Mouse (Mus musculus) hindbrain, embryonic 13.5 days (tissue): ENCODE measurements around the gene Dclre1c. TPM values are rescaled to one million over a fixed set of nuclear protein-coding genes. Genes with fewer than 3 reads are reported as not detected.
"Not testable (repeated sequence)": the region's sequence is repeated elsewhere in the genome, so short reads cannot be mapped to it uniquely, and the experiment has no call there.

Experiments used
- ATAC-seq: fragments of 200-750 bp; cut with Nextera tagmentation; 2 replicates; pipeline ENCODE4 v1.8.0; 2017; ENCODE audit warnings: moderate TSS enrichment; ENCODE audit not compliant: low FRiP score
- H3K27ac ChIP-seq: fragments of 300-500 bp; sonication (generic); 2 replicates; pipeline ENCODE4 v1.5.1; 2015; ENCODE audit warnings: inconsistent platforms, mild to moderate bottlenecking, moderate library complexity
- H3K27me3 ChIP-seq: fragments of 300-500 bp; sonication (generic); 2 replicates; pipeline ENCODE4 v1.6.1; 2015; ENCODE audit warnings: mild to moderate bottlenecking, inconsistent platforms
- H3K36me3 ChIP-seq: fragments of 300-500 bp; sonication (generic); 2 replicates; pipeline ENCODE4 v1.6.1; 2015; ENCODE audit warnings: mild to moderate bottlenecking, inconsistent platforms
- H3K4me1 ChIP-seq: fragments of 300-500 bp; sonication (generic); replicated peaks from 2 replicates; pipeline ENCODE4 v1.6.1; 2015; ENCODE audit warnings: inconsistent platforms
- H3K4me2 ChIP-seq: fragments of 300-500 bp; sonication (generic); 2 replicates; pipeline ENCODE4 v1.6.1; 2015; ENCODE audit warnings: inconsistent platforms, mild to moderate bottlenecking, moderate library complexity
- H3K4me3 ChIP-seq: fragments of 300-500 bp; sonication (generic); 2 replicates; pipeline ENCODE4 v1.5.1; 2015; ENCODE audit warnings: mild to moderate bottlenecking, inconsistent platforms
- H3K9ac ChIP-seq: fragments of 300-500 bp; sonication (generic); 2 replicates; pipeline ENCODE4 v1.6.1; 2015; ENCODE audit warnings: mild to moderate bottlenecking, inconsistent platforms
- H3K9me3 ChIP-seq: fragments of 300-500 bp; sonication (generic); 2 replicates; pipeline ENCODE4 v1.6.1; 2016; ENCODE audit warnings: inconsistent platforms
- WGBS: fragments of 180-500 bp; shearing (Covaris S2); methylation state at CpG from one replicate; pipeline ENCODE4 v1.1.7; 2015; 5-methylcytosine and 5-hydroxymethylcytosine counted together
- polyA plus RNA-seq: library from polyadenylated mRNA; unstranded; fragments of >200 nt; fragmentation: Nextera tagmentation; extraction: Ambion mirVana; gene quantifications from 2 replicates; pipeline ENCODE4 v1.2.1, GENCODE M21; 2015

The Dclre1c gene
- 9.0 and 9.4 TPM in 2 replicates for polyA plus RNA-seq

DNA sequence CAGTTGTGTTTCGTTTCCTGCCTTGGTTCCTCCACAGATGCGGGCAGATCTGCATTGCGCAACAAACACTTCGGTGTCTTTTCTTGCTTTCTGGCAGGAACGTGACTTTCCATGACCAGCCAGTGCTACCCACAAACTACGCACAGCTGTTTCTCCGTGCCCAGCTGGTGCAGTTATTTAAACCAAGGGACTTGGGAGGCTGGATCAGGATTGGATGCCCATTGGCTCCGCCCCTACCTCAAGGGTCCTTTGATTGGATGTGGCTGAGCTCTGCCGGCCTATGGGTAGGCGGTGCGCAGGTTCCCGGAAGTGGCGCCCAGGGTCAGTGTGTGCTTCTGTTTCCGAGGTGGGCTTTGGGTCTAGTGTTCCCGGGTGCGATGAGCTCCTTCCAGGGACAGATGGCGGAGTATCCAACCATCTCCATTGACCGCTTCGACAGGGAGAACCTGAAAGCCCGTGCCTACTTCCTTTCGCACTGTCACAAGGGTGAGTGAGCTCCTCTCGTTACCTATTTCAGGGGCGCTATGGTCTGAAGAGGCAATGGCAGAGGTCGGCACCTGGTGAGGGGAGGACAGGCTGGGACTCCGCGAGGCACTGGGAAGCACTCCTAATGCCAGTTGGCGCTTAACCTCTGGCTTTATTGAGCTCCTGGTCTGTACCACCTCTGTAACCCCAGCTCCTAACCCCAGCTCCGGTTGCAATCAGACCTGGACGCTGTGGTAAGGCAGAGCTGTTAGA lies at the start of gene Dclre1c:
TSS of gene Dclre1c (plus strand) at position 291 of the 738 bp plus-strand sequence.
- H3K9ac ChIP-seq, result peak within 1 kb of the TSS; percentile 79
- H3K4me2 ChIP-seq, result peak within 1 kb of the TSS; percentile 94
- peak within 1 kb of the TSS; percentile 44; the same call in 1 of the 2 replicates for H3K27ac ChIP-seq
- peak within 1 kb of the TSS; percentile 81 for H3K4me3 ChIP-seq
- no peaks in the 10 kb centered on the region for H3K9me3 ChIP-seq
- WGBS, result 2% methylated on average over 29 of the region's 29 CpGs
- H3K27me3 ChIP-seq, result no peaks in the 10 kb centered on the region
- ATAC-seq, result peak; percentile 98
- peaks cover 17% of the 10 kb centered on the region for H3K4me1 ChIP-seq
- H3K36me3 ChIP-seq, result peaks cover 10% of the 10 kb centered on the region

- no peaks in the 10 kb centered on the region for H3K9me3 ChIP-seq
- H3K27me3 ChIP-seq, result no peaks in the 10 kb centered on the region
- no peak overlapping the region for H3K4me2 ChIP-seq
- H3K4me3 ChIP-seq, result no peak overlapping the region
- H3K27ac ChIP-seq, result no peak overlapping the region
- 87% methylated on average over 6 of the region's 6 CpGs for WGBS
- no peak overlapping the region for H3K9ac ChIP-seq
- H3K36me3 ChIP-seq, result no peaks in the 10 kb centered on the region
- no peaks in the 10 kb centered on the region for H3K4me1 ChIP-seq
- ATAC-seq, result no peak
Observed at GRCm38 (mm10) chr2:3387105-3387860, 36.6 kb upstream of the Dclre1c start.

DNA sequence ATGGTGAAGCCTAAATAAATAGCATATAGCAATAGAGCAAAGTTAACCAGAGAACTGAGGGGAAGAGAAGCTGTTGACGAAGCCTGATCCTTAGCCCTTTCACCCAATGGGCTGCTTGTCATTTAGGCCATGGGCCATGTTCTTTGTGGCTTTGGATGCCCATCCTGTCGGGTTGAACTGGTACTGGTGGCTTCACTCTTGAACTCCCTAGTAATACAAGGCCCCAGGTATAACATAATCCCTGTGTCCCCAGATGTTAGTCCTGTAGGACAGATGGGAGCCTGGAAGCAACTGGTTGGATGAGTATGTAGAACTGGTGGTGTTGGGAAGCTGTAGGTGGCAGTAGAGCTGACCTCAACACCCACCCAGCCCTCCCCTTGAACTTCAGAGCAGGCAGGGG lies 32.0 kb upstream of the Dclre1c start:
- Histone ChIP-seq H3K4me1 (no peaks in the 10 kb centered on the region), H3K9ac (no peak overlapping the region), H3K36me3 (no peaks in the 10 kb centered on the region), H3K27me3 (no peaks in the 10 kb centered on the region), H3K4me3 (no peak overlapping the region), H3K4me2 (no peak overlapping the region), H3K9me3 (no peaks in the 10 kb centered on the region), H3K27ac (no peak overlapping the region)
- 83% methylated on average over 2 of the region's 2 CpGs for WGBS
- ATAC-seq, result no peak

- ATAC-seq, H3K27ac ChIP-seq, H3K4me3 ChIP-seq, H3K9me3 ChIP-seq, H3K9ac ChIP-seq, H3K4me1 ChIP-seq, H3K27me3 ChIP-seq, H3K4me2 ChIP-seq, H3K36me3 ChIP-seq: not testable (repeated sequence)
- 70% methylated on average over 10 of the region's 10 CpGs for WGBS
Observed at GRCm38 (mm10) chr2:3397110-3397509, 26.8 kb upstream of the Dclre1c start, which contains the start of gene Olah. Gene Olah, minus strand, starts transcription at chr2:3397210.

- H3K27ac ChIP-seq, result no peak overlapping the region
- H3K4me2 ChIP-seq, result no peak overlapping the region
- no peaks in the 10 kb centered on the region for H3K36me3 ChIP-seq
- H3K9ac ChIP-seq, result no peak overlapping the region
- WGBS, result 78% methylated on average over 4 of the region's 4 CpGs
- no peak overlapping the region for H3K4me3 ChIP-seq
- no peaks in the 10 kb centered on the region for H3K4me1 ChIP-seq
- ATAC-seq, result no peak
- H3K9me3 ChIP-seq, result no peaks in the 10 kb centered on the region
- H3K27me3 ChIP-seq, result no peaks in the 10 kb centered on the region
Observed at GRCm38 (mm10) chr2:3405981-3406380, 17.9 kb upstream of the Dclre1c start.

- ATAC-seq, result no peak
- H3K9ac ChIP-seq, result no peak overlapping the region
- H3K4me2 ChIP-seq, result no peak overlapping the region
- 84% methylated on average over 7 of the region's 7 CpGs for WGBS
- H3K4me3 ChIP-seq, result no peak overlapping the region
- H3K27ac ChIP-seq, result no peak overlapping the region
- H3K9me3 ChIP-seq, result no peaks in the 10 kb centered on the region
- H3K36me3 ChIP-seq, result no peaks in the 10 kb centered on the region
- no peaks in the 10 kb centered on the region for H3K4me1 ChIP-seq
- H3K27me3 ChIP-seq, result no peaks in the 10 kb centered on the region
Observed at GRCm38 (mm10) chr2:3407756-3408155, 16.2 kb upstream of the Dclre1c start.

- no peak overlapping the region for H3K27ac ChIP-seq
- no peaks in the 10 kb centered on the region for H3K9me3 ChIP-seq
- H3K4me3 ChIP-seq, result no peak overlapping the region
- H3K36me3 ChIP-seq, result no peaks in the 10 kb centered on the region
- no peak for ATAC-seq
- WGBS, result 38% methylated on average over 4 of the region's 4 CpGs
- no peak overlapping the region for H3K4me2 ChIP-seq
- peaks cover 6% of the 10 kb centered on the region; the same call in 1 of the 2 replicates for H3K4me1 ChIP-seq
- peaks cover 20% of the 10 kb centered on the region; the same call in 1 of the 2 replicates for H3K27me3 ChIP-seq
- H3K9ac ChIP-seq, result no peak overlapping the region
Observed at GRCm38 (mm10) chr2:3414241-3414640, 9.7 kb upstream of the Dclre1c start.

DNA sequence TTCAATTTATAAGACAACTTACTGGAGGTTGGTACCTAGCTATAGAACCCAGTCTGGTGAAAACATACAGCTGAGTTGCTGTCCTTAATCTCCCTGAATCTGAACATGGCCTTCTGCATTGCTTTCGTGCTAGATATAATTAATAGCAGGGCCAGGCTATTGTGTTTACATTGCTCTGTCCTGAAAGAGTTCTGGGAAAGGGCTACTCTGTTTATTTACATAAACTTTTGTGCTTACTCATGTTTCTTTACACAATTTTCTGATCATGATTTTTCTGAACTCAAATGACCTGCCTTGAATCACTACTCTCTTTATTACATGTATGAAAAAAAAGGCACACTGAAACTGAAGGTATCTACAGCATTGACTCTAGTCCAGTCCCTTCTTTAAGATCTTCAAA lies 8.3 kb upstream of the Dclre1c start:
- 65% methylated on average over 1 of the region's 1 CpGs for WGBS
- Histone ChIP-seq H3K36me3 (no peaks in the 10 kb centered on the region), H3K4me2 (no peak overlapping the region), H3K27ac (no peak overlapping the region), H3K4me3 (no peak overlapping the region), H3K4me1 (peaks cover 6% of the 10 kb centered on the region; the same call in 1 of the 2 replicates), H3K9me3 (no peaks in the 10 kb centered on the region), H3K27me3 (peaks cover 20% of the 10 kb centered on the region; the same call in 1 of the 2 replicates), H3K9ac (no peak overlapping the region)
- no peak for ATAC-seq

GRCm38 (mm10) chr2:3418883-3419431 lies 5.0 kb upstream of the Dclre1c start:
- Histone ChIP-seq H3K4me1 (peaks cover 11% of the 10 kb centered on the region), H3K4me2 (peak overlapping the region; percentile 63), H3K36me3 (no peaks in the 10 kb centered on the region), H3K4me3 (peak overlapping the region; percentile 56), H3K9ac (peak overlapping the region; percentile 65), H3K27me3 (peaks cover 20% of the 10 kb centered on the region; the same call in 1 of the 2 replicates), H3K9me3 (no peaks in the 10 kb centered on the region), H3K27ac (no peak overlapping the region)
- WGBS, result 2% methylated on average over 38 of the region's 38 CpGs
- peak; percentile 94 for ATAC-seq

DNA sequence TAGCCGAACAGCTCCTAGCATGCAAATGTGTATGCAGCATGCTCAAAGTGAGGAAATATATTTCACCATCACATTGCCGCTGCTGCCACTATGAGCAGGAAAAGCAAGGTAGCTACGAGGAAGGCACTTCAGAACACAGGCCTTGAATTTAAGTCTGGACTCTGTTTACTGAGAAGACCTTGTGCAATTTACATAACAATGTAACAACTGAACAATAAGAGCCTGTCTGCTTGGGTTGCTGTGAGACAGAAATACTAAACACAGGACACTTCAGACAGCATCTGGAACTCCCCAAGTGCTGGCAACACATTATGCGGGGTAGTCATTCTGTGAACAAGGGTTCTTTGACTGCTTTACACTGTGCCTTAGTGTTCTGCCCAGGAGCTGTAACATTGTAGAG lies 3.8 kb upstream of the Dclre1c start:
- H3K27ac ChIP-seq, result no peak overlapping the region
- H3K9me3 ChIP-seq, result no peaks in the 10 kb centered on the region
- no peak overlapping the region for H3K9ac ChIP-seq
- ATAC-seq, result no peak
- no peak overlapping the region for H3K4me3 ChIP-seq
- H3K36me3 ChIP-seq, result no peaks in the 10 kb centered on the region
- H3K27me3 ChIP-seq, result peaks cover 20% of the 10 kb centered on the region; the same call in 1 of the 2 replicates
- H3K4me1 ChIP-seq, result peaks cover 21% of the 10 kb centered on the region
- 33% methylated on average over 4 of the region's 4 CpGs for WGBS
- H3K4me2 ChIP-seq, result no peak overlapping the region

DNA sequence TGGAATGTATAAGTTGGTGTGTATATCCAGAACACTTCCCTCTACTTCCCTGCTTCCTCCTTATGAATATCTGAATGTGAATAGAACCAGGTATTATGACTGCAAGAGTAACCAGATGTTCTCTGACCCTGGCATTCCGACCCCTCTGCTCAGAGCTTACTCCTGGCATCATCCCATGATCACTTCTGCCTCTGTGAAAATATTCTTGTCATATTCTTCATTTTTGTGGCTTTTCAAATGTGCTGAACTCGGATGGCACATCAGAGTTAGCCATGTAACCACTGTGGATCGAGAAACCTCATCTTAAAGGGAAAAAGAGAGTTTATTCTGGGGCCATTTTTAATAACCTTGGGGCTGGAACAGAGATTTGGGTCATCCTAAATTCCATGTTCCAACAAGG lies 1.4 kb upstream of the Dclre1c start, which contains the start of gene Meig1:
TSS of gene Meig1 (minus strand) at position 101 of the 400 bp plus-strand sequence.
- Histone ChIP-seq H3K9ac (no peak within 1 kb of the TSS), H3K4me2 (peak within 1 kb of the TSS; percentile 94; the same call in 1 of the 2 replicates), H3K27ac (no peak within 1 kb of the TSS), H3K9me3 (no peaks in the 10 kb centered on the region), H3K36me3 (peaks cover 4% of the 10 kb centered on the region), H3K27me3 (no peaks in the 10 kb centered on the region), H3K4me3 (peak within 1 kb of the TSS; percentile 81; the same call in 1 of the 2 replicates), H3K4me1 (peaks cover 23% of the 10 kb centered on the region)
- ATAC-seq, result no peak
- 76% methylated on average over 3 of the region's 3 CpGs for WGBS

DNA sequence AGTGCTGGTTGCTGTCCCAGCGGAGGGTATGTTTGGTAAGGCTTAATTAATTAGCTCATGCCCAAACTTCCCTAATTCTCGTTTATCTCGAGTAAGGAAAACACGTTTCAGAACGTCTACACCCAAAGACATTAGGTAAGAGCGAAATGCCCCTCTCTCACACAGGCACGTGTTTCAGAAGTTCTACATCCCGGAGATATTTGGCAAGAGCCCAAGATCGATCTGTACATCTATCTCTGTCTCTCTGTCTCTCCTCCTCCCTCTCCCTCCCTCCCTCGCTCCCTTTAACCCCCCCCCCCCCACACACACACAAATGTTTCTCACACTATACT lies 614 bp downstream of the Dclre1c start:
- no peak for ATAC-seq
- Histone ChIP-seq H3K4me2 (peak overlapping the region; percentile 94), H3K9ac (peak overlapping the region; percentile 79), H3K27me3 (no peaks in the 10 kb centered on the region), H3K9me3 (no peaks in the 10 kb centered on the region), H3K36me3 (peaks cover 15% of the 10 kb centered on the region), H3K4me1 (peaks cover 17% of the 10 kb centered on the region), H3K27ac (no peak overlapping the region), H3K4me3 (peak overlapping the region; percentile 81)
- 12% methylated on average over 10 of the region's 10 CpGs for whole genome bisulfite sequencing
